Mouse (Mus musculus): ENCODE results near the gene Scyl1.

DNA sequence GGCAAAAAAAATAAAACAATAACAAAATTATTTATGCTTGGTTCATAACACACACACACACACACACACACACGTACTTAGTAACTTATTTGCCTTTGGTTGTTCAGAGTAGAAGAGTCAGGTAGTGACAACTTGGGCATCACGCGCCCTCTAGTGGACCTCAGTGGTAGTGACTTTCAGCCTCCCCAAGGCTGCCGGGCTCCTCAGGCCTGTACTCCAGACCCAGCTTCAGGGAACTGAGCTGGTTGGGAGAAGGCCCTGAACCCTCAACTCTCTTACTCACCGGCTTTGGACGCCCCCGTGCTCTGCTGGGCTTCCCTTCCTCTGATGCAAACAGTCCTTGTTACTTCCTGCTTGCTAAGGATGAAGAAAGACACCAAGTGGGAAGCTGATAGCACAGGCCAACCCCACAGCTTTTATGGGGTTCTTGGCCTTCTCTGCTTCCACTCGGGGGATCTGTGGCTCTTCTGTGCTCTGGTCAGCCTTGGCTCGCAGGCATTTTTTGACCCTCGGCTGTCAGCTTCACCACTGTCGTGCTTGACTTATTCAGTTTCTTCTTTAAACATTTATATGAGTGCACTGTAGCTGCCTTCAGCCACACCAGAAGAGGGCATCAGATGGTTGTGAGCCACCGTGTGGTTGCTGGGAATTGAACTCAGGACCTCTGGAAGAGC, 15.4 kb upstream of the Scyl1 start:
- TF ChIP-seq CTCF (IDR thresholded peaks at IDR 0.05; ENCODE audit: extremely low read depth, insufficient read depth, low read length), result peak; percentile 87
- TF ChIP-seq POLR2A (IDR thresholded peaks at IDR 0.05; ENCODE audit: extremely low read depth, insufficient read depth, low read length), result no peak

All from cortical plate, adult 2 months (tissue).